Mouse (Mus musculus) urinary bladder, postnatal 4 days (tissue): ENCODE data around the gene Egfr.
A peak's percentile ranks its signal among the peaks of the same experiment; 100 is the strongest.

Experiments used
- DNase-seq, 2 experiments: peaks; one replicate each; pipeline ENCODE4 v3.0.0; 2021 to 2022; ENCODE audit warnings: low spot score in 2 of 2

Egfr gene

DNA sequence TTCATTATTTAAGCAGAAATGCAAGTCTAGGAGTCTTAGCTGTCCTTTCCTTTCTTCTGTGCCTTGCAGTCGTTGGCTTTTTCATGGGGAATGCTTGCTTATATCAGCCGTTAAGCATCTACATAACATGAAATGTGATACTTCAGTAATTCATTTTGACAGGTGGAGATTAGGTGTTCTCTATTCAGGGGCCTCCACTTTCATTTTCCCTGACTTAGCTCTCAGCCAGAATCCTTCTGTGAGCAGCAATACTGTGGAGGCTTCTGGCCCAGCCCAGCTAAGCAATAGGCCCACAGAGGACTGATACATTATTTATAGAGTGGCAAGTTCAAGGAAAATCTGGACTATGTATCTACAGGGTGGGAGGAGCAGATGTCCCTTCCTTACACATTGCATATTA, 25.0 kb downstream of the Egfr start:
- DNase-seq = no peak

DNA sequence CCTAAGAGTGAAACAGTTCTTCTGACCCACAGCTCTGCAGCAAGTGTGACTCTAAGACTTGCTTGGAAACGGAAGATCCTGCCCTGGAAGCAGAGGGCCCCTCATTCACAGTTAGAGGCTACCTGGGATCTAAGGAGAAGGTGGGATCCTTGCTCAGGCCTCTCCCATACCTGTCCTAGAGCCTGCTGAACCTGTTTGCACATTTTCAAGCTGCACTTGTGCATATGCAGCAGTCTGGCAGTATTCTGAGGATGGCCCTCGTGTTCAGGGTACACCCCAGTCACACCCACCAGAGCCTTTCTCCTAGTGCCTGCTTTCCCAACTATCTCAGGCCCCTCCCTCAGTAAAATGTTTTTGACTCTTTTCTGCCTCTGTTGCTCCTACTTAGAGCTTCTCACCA, 29.6 kb downstream of the Egfr start:
- DNase-seq = no peak

DNA sequence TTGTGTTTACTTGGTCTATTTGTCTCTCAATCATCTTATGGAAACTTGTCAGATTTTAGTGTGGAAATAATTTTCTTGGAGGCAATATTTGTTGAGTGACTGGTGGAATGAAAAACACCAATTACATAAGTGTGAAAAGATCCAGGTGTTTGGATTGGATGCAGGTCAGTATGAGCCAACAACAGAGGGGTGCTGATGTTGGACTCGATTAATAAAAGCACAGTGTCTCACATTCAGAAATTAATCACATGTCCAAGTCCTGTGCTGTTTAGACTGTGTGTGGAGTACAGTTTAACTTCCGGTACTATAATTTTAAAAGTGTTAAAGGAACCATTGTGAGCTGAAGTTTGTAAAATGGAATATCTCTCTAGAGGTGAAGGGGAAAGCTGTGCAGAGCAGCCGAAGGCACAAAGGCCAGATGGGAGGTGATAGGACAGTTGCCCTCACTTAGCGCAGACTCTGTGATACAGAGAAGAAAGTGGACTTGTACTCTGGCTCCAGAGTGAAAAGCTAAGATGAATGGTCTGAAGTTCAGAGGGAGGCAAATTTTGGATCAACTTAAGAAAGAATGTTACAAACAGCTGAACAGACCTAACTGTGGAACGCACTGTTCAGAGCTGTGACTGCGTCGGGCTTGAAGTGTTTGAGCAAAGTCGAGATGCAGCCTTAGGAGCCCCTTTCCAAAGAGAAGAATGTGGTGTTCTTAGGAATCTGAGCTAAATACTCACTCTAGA, 32.1 kb downstream of the Egfr start:
- no peak for DNase-seq

DNA sequence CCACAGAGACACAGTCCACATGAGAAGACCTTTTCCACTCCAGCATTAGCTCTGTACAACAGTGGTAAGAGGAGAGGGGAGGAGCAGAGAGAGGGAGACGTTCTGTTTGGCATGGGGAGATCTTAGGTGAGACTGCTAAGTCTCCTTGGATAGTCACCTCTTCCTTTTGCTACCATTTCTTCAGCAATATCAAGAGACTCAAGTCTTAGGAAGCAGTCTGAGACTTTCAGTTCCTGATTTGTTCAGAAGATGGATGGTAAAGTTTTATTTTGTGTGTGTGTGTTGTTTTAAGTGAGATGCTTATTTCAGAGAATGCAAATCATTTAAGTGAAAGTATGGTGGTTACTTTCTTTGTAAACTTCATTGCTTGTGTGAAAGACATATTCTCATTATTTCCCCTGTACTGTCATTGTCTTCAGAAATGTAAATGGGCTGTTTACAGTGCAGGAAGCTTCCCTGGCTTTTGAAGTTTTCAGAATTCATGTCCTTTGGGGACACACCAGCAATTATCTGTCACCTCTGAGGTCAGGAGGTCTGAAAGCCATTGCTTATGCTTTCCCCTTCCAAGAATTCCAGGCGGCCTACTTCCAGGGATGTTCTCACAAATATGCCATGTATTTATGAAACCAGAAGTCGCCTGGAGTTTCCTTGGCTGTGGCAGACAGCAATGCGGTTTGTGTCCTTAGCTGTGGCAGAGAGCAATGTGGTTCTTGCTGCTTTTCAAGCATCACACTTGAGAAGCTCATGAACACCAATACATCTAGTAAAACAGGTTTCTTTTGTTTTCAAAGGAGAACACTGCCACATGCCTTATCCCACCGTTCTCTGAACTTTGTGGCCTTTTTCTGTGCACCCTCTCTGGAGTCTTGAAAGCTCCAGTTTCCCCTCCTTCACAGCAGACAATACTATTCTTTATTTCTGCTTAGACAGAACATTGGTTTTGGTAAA, 40.9 kb downstream of the Egfr start:
- no peak for DNase-seq

DNA sequence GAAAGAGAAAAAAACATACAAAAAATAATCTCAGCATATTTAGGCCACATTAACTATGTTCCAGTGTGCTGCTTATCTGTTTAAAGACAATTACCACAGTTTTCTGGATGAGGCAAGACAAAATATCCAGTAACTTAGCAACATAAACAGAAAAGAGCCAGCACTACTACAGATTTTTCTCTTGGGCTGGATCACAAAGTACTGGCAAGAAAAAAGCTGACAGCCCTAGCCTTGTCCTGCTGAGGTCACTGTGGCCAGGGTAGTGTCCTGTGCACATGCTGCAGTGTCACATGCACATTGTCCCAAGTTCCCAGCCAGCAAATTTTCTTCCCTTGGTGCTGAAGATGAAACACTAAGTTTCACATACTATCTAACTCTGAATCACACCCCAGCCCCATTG, 43.0 kb downstream of the Egfr start:
- no peak for DNase-seq

DNA sequence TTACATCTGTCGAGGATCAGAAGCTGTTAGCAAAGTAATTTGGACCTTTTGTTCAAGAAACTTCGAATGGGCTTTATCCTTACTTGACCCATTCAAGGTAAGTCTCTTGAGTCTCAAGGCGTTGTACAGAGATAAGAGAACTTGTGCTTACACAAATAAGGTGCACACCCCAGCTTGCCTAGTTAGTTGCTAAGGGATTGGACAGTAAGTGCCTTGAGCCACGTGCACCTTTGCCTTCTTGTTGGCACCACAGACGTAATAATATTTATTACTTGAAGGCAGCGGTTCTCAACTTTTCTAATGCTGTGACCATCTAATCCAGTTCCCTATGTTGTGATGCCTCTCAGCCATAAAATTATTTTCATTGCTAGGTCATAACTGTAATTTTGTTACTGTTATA, 43.5 kb downstream of the Egfr start:
- DNase-seq = no peak

DNA sequence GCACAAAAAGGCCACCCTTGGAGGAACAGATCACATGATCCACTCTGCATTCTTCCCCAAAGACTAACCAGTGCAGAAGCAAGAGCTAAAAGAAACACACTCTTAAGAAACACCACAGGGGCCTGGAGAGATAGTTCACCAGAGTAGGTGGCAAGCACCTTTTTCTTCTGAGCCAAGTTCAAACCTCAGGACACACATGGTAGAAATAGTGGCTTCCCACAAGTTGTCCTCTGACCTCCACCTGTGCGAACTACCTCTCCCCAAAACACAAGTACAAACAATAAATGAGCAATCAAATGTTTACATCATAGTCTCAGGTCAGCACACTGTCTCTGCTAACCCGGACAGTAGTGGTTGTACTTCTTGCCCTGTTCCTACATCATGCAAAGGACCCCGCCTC, 45.5 kb downstream of the Egfr start:
- no peak for DNase-seq

DNA sequence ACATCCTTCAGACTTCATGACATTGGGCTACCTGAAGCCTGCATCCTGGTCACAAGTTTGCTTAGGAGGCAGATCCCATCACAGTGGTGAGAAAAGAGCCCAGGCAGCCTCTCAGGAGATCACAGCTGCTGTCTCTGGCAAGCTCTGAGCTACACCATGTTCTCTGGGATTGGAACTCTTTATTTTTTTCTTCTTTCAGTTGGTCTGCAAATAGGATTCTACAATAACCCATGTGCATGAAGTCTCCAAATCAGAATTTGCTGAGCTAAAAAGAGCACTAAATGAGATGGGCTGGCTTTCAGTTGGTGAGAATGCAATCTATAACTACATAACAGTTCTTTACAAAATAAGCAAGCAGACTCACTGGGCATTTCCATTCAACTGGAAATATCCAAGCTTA, 46.1 kb downstream of the Egfr start:
- DNase-seq = no peak

DNA sequence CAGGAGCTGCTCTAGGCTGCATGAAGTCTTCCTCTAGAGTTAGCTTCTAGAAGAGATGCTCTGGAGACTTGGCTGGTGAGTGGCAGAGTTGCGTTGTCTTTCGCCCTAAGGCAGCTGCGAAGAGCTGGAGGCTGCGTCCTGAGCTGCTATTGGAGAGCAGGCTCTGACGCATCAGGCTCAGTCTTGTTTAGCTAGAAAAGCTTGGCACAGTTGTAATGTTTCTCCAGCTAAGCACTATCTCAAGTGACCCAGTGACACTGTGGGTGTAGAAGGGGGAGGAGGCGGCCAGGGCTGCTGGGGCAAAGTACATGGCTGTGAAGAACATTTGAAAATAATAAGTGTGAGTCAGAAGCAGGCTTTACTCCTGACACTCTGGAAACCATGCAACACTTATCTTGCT, 48.5 kb downstream of the Egfr start:
- peak in 1 of 2 experiments; percentile 54 for DNase-seq

DNA sequence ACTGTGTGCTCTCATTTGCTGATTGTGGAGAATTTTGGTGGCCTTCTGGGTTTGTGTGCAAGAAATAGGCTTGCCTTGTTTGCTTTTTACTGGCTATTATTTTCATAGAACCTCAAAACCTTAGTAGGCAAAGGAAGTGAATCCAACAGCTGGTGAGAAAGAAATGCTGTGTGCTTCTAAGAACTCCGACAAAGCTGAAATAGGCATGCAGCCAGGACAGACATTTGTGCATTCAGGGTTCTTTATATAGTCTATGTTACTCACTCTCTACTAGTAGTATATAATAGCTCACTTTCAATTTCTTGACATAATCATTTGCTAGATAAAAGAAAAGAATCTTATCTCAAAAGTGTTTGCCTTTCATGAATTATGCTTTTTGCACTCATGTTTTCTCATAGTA, 50.7 kb downstream of the Egfr start:
- no peak for DNase-seq

DNA sequence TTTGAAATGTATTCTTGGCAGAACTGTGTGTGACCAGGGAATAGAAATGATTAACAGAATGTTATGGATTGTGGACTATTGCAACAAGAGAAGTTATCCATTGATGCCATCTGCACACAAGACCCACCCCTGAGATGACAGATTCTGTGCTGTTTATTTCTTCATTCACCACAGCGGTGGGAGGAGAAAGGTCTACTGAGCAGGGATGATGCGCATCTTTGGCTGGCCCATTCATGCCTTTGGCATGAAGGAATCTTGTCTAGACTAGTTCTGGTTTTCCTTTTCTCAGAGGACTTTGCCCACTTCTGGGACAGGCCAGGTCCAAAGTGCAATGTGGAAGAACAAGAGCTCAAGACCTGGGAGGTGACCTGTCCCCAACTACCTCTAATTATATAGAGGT, 52.0 kb downstream of the Egfr start:
- no peak for DNase-seq

DNA sequence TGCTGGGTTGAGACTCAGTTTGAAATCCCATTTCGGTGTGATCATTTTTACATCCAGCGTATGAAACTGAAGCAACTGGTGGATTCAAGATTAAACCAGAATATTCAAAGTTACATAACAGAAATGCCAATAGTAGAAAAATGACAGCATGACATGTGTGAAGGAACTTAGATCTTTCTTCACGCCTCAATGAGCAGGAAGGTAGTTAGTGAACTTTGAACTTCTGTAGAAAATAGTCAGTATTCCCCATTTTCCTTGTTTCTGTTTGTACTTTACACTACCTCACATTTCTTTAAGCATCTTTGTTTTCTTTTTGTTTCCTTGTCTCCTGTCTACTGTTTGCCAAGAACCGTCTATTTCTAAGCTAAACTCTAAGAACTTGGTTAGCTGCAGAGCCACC, 53.9 kb downstream of the Egfr start:
- DNase-seq = no peak

DNA sequence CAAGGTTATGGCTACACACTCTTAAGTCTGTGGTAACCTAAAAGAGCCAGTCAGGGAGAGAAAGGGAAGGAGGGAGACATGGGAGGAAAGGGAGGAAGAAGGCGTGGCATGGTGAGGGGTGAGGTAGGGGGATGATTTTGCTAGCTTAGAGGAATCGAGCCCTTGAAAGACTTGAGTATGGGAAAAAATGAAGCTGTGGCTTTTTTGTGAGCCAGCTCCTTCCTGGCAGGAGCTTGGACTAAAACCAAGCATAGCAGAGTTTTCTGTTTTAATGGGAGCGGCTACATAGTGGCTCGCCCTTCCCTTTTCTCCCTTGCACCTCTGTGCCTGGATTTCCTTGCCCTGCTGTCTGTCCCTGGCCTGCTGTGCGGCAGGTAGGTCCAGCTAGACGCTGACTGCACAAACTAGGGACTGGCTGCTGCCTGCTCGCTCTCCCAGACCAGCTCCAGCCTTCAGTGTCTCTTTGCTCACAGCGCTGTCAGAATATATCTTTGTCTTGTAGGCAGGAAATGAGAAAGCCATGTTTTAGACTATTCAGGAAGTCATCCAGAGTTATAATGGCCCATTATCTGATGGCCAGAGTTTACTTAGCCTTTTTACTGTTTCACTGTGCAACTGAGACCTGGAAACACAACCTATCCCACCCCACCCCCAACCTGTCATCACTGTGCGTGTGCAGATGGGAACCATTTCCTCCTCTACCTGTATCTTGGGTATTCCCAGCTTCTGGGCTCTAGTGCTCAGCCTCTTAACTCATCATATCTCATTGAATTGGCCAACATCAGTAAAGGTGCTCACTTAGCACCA, 57.4 kb downstream of the Egfr start:
- DNase-seq = no peak

DNA sequence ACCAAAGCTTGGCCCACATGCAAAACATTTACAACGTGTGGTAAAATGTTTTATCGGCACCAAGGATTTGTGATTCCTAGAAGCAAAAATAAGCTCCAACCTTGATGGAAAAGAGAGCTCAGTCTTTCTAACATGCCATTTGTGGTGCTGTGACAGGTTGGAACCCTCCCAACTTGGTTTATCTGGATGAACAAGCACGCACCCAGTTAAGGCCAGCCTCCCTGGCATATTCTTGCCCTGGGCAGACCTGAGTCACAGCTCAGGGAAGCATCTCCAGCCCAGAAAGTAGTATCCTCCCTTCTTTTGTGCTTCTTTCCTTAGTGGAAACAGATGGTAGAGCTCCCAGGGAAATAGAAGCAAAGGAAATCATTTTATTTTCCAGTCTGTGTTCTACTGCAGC, 58.1 kb downstream of the Egfr start:
- DNase-seq = no peak

DNA sequence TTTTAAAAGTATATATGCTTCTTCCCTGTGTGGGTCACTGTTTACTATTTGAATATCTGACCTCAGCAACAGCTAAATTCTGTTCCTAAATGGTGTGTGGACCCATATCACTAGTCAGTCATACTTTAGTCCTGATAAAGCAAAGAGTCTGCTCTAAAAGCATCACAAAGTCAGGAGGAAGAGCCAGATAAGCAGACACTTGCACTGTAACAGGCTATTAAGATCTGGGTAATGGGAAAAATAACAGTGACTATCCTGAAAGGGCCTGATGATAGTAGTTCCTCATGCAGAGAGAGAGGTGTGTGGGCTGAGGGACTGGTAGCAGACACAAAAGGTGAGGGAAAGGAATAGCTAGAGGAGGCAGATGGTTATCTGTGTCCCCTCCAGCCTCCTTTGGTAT, 61.3 kb downstream of the Egfr start:
- no peak for DNase-seq

DNA sequence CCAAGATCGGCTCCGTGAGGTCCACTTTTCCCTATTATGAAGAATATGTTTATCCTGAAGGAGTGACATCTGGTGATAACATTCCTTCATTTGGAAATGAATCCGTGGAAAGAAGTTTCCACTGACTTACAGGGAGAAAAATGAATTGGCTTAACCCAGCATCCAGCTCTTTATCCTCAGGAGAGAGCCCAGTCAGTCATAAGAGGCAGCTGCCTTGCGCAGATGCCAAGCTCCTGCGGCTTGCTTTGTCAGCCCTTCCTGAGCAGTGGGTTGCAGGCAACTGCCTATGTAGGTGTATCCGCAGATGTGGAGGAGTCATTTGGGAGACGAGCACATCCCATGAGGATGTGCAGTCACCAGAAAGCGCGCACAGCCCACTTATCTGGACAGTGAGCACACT, 64.4 kb downstream of the Egfr start:
- no peak for DNase-seq

DNA sequence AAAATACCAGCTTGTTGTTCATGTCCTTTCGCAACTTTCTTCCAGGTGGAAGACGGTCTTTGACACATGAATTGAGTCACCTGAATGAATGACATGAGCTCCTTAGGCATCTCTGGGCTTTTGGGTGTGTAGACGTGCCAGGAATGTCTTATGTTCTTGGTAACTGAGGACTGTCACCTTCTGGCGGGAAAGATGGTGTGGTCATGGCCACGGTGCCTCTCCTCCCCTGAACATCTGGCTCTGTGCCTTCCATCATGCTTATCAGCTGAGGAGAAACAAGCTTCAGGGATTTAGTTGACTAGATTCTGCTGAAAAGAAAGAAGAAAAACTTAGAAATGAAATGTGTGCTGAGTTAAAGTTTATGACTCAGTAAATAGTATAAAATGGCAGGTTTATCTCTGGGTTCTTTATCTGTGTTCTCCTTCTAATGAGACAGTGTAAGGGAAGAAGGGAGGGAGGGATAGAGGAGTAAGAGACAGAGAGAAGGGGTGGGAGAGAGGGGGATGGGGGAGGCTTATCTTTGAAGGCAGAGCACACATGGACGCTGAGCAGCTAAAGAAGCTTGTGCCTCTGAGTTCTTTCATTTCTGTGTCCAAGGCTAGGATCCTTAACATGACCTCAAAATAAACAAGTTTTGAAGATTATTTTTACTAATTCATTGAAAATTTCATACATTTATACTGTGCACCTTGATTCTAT, 65.5 kb downstream of the Egfr start:
- no peak for DNase-seq

DNA sequence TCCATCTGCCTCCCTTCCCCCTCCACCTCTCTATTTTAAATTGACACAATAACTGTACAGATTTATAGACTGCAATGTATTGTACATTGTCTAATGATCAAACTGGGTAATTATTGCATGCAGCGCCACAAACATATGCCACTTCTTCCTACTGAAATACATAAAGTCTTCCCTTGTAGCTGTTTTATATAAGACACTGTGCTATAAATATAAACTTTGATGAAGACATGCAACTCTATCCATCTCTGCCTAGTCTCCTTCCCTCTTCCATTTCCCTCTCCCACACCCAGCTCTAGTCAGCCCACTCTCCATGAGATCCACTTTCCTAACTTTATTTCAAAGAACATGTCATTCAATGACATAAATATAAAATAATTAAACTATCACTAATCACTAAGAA, 67.4 kb downstream of the Egfr start:
- no peak for DNase-seq

DNA sequence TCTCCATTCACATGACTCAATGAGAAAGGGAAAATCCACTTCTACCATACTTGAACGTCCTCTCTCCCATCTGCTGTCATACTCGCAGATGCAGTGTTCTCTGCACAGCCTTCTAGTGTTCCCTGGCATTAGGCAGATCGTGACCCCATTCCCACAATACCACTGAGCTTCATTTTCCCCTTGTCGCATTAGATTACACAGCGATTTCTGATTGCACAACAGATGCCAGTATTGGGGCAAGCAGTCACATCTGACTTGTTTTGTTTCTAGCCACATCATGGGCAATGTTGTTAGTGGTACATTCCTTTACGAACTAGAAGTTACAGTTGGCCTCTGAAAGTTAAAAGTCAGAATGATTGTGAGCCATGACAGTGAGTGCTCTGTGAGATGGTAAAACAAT, 68.1 kb downstream of the Egfr start:
- DNase-seq = no peak

DNA sequence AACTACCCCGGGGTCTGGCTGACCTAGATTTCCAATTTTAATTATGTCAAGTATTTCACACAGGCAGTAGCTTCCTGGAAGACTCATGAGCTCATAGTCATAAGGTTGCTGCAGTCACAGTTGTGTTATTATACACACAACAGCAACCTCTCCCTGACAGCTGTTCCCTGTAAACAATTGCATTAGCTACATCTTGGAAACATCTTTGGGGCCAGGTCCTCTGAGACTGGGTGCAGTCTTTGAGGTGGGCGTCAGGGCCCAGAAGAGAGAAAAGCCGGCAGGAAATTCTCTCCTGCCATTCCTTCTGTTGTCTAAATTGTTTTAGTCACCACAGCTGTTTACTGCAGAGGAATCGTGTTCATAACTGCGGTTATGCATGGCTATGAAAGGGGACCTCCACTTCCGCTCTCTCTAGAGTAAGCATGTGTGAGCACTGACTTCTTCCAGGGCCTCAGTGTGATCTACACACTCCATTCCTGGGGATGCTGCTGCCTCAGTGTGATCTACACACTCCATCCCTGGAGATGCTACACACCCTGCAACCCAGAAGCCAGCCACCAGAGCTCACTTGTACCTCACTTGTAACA, 69.8 kb downstream of the Egfr start:
- DNase-seq = no peak

DNA sequence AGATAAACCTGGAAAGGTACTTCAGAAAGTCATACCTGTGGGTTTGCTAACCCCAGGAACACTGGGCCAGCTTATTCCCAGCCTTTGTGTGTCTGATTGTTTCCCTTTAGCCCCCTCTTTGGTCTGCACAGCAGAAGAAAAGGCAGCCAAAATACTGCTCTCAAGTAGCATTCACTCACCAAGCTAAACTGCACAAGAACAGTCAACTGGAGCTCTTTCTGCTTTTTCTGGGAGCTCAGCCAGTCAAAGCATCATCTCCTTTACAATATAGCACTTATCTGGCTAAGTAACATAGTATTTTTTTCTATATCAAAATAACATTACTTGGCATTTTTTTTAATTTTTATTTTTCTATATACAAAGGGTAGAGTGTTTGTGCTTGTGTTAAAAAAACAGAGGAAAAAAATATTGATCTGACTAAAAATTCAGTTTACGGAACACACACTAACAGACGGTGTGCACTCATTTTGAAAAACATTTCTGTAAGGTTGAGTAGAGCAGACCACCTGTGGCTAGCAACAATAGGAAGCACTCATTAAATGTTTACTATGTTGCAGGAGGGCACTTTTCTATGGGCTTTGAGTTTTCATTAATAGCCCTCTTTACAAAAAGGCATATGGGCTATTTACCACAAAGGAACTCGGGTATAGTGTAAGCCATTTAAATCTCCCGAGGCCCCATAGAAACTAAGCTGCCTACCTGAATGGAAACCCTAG, 72.0 kb downstream of the Egfr start:
- no peak for DNase-seq
